1 mouse cellular context compared by ENCODE assay signal in the genomic region with DNA sequence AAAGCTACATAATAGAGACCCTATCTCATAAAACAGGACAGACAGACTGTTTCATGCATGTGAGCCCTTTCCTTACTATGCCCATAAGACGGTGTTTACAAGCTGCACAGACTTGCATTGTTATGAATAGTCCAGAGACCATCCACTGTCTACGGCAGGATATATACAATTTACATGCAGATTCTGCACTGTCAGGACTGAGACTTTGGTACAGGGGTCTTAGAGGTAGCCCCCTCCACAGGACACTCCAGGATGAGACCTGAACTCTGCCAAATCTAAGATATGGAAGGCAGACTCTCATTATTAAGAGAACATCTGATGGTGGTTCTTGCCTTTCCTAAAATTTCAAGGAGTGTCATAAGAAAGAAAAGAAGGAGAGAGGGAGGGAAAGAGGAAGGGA.
TF ChIP-seq lines count a peak whose summit lies in the region.

No protein-coding gene starts in this region.

TF ChIP-seq in myocyte, 11 proteins besides CTCF, POLR2A, EP300 and RAD21 (continued from another document):
- no peak for TF ChIP-seq TCF3 (IDR thresholded peaks at IDR 0.05; ENCODE audit: insufficient read length, low read depth)
- no peak for TF ChIP-seq USF1 (IDR thresholded peaks at IDR 0.05; ENCODE audit: low read depth)
